Mouse (Mus musculus) heart, embryonic 15.5 days (tissue): Measurements from ENCODE around the gene Glce. TPM values are rescaled to one million over a fixed set of nuclear protein-coding genes. Genes with fewer than 3 reads are reported as not detected.

Source experiments
- microRNA-seq: library from miRNA; unstranded; fragments of <30 nt; microRNA quantifications from one replicate; pipeline ENCODE4, GENCODE M21; 2016
- polyA plus RNA-seq: library from polyadenylated mRNA; unstranded; fragments of >200 nt; fragmentation: Nextera tagmentation; extraction: Ambion mirVana; gene quantifications from 2 replicates; pipeline ENCODE4 v1.2.1, GENCODE M21; 2015

Glce gene
- polyA plus RNA-seq, 1 experiment from 2014 or later = 7.5 TPM

Small RNA genes within 50 kb of the gene (microRNA-seq; reads per million reads assigned to microRNA genes)
- 1.3 reads per million for gene Mir5133

Other genes with a start within 250 kb of the Glce start
- 834 and 862 TPM in 2 replicates for gene Rplp1, start 208.1 kb downstream of the Glce start, polyA plus RNA-seq
- gene Kif23, start 175.9 kb downstream of the Glce start, polyA plus RNA-seq = 61.6 and 78.8 TPM in 2 replicates
- 0.37 and 1.5 TPM in 2 replicates for gene Paqr5, start 95.8 kb downstream of the Glce start, polyA plus RNA-seq
- gene Spesp1, start 159.6 kb upstream of the Glce start, polyA plus RNA-seq = not detected in 2 replicates
- gene Anp32a, start 218.6 kb upstream of the Glce start, polyA plus RNA-seq = 128 and 176 TPM in 2 replicates